Mouse (Mus musculus): ENCODE measurements around the gene Tmem51. TPM values are rescaled to one million over a fixed set of nuclear protein-coding genes. Genes with fewer than 3 reads are reported as not detected.
A peak's percentile ranks its signal among the peaks of the same experiment; 100 is the strongest.

Tmem51 gene
- polyA plus RNA-seq, 1 experiment from 2014 or later = 6.6 TPM

DNA sequence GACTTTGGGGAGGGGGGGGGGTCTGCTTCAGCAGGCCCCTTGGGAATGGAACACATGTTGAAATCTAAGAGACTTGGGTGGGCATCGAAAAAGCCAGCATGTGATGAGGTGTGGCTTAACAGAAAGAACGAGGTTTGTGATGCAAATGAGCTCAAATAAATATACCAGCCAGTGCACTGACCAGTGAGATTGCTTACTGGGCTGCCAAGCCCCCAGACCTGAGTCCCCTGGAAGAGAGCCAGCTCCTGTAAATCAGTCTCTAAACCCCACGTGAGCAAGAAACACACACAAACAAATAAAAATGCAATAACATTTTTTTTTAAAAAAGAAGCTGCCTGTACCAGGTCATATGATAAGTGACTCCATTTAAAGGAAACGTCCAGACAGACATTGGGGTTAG is 17.5 kb downstream of the Tmem51 start:
- WGBS = 18% methylated on average over 4 of the region's 4 CpGs
- H3K4me1 ChIP-seq = peaks cover 11% of the 10 kb centered on the region; the same call in 1 of the 2 replicates

DNA sequence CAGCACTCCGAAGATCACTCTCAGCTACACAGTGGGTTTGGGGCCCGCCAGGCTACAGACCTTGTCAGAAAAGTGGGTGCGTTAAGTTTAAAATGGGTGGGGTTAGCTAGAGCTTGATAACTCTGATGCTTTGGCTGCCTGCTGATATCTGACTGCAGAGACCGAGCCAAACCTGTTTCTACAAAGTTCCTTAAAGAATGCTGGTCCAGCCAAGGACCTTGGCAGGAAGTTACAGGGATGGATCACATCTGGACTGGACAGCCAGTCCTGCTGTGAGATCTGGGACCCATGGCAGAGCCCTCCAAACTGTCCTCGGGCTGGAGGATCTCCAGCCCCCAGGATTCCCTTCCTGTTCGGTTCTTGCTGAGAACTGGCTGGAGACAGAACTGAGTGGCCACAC is 18.3 kb downstream of the Tmem51 start:
- H3K27ac ChIP-seq (replicated peaks) = no peak overlapping the region
- no peak overlapping the region for H3K9ac ChIP-seq (replicated peaks)
- ATAC-seq (replicated peaks) = no peak
- 83% methylated on average over 6 of the region's 6 CpGs for WGBS
- H3K4me2 ChIP-seq (replicated peaks) = no peak overlapping the region
- no peaks in the 10 kb centered on the region for H3K9me3 ChIP-seq
- no peaks in the 10 kb centered on the region for H3K36me3 ChIP-seq
- H3K27me3 ChIP-seq = peaks cover 10% of the 10 kb centered on the region; the same call in 1 of the 2 replicates
- peaks cover 14% of the 10 kb centered on the region; the same call in 1 of the 2 replicates for H3K4me1 ChIP-seq
- no peak overlapping the region for H3K4me3 ChIP-seq

More for the DNA sequence above, 17.5 kb downstream of the Tmem51 start:
- H3K9ac ChIP-seq (replicated peaks) = no peak overlapping the region
- H3K4me2 ChIP-seq (replicated peaks) = no peak overlapping the region
- H3K27ac ChIP-seq (replicated peaks) = no peak overlapping the region
- no peak overlapping the region for H3K4me3 ChIP-seq
- ATAC-seq (replicated peaks) = no peak
- H3K9me3 ChIP-seq = no peaks in the 10 kb centered on the region
- H3K36me3 ChIP-seq = no peaks in the 10 kb centered on the region
- H3K27me3 ChIP-seq = peaks cover 16% of the 10 kb centered on the region; the same call in 1 of the 2 replicates

DNA sequence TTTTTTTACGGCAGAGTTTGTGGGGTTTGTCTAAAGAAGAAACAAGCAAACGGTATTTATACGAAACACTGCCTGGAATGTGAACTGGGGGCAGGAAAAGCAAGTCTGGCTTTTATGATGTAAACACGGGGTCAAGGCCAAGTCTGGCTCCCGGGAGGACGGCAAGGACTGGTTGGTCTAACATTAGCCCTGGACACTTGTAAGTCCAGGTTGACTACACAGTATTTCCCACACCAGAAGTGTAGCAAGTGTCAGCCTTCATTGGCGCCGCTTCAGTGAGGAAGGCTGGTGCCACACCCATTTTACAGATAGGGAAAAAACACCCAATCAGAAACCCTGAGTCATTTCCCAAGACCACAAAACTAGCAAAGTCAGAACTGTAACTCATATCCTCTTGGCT is 18.8 kb downstream of the Tmem51 start:
- Histone ChIP-seq H3K4me3 (no peak overlapping the region), H3K27ac (replicated peaks) (no peak overlapping the region), H3K4me1 (peaks cover 20% of the 10 kb centered on the region; the same call in 1 of the 2 replicates), H3K9me3 (no peaks in the 10 kb centered on the region), H3K27me3 (peaks cover 7% of the 10 kb centered on the region; the same call in 1 of the 2 replicates), H3K36me3 (no peaks in the 10 kb centered on the region), H3K4me2 (replicated peaks) (no peak overlapping the region), H3K9ac (replicated peaks) (no peak overlapping the region)
- ATAC-seq (replicated peaks) = no peak
- 85% methylated on average over 8 of the region's 8 CpGs for WGBS

DNA sequence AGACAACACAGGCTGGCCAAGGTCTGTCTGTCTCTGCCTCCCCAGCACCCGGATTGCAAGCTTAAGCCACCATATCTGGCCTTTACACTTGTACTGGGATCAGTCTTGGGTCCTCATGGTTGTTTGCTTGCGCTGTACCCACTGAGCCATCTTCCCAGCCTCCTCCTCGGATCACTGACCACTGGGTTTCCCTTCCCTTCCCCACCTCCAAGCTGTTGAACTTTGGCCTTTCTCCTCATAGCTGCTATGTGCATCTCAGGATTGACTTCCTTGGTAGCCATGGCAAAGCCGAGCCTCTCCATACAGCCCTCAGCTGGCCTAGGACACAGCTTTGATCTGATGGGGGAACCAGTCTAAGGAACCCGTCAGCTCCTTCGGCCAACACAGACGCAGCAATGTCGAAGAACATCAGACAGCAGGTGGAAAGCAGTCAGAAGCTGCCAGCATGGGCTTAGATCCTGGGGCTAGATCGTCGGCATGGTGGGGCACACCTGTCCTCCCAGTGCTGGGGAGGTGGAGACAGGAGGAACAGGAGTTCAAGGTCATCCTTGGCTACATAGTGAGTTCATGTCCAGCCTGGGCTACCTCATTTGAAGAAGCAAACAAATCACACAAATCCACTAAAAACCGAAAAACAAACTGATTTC is 19.4 kb downstream of the Tmem51 start:
- ATAC-seq (replicated peaks) = no peak
- Histone ChIP-seq H3K36me3 (no peaks in the 10 kb centered on the region), H3K9me3 (no peaks in the 10 kb centered on the region), H3K27me3 (peaks cover 7% of the 10 kb centered on the region; the same call in 1 of the 2 replicates), H3K4me1 (peaks cover 21% of the 10 kb centered on the region; the same call in 1 of the 2 replicates), H3K9ac (replicated peaks) (no peak overlapping the region), H3K4me2 (replicated peaks) (no peak overlapping the region), H3K4me3 (no peak overlapping the region), H3K27ac (replicated peaks) (no peak overlapping the region)
- WGBS = 93% methylated on average over 11 of the region's 11 CpGs

DNA sequence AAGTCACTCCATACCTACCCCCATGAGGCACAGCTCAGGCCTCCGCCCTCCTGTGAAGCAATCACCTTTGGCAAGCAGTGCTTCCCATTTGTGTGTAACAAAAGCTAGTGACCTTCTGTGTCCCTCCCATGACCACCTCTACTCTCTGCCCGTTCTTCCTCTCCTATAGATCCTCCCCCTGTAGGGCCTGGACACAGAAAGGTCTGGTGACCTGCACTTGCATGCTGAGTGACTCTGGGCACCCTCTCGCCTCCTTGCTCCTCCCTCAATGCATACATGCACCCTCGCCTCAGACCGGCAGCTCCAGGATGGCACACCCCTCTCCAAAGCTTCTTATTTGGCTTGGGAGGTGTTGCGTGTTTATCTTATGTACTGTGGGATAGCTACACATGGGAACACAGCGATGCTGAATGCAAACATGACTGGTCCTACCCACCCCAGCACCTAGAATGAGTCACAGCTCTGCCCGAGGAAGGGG is 21.0 kb downstream of the Tmem51 start:
- no peak overlapping the region for H3K27ac ChIP-seq (replicated peaks)
- no peak overlapping the region for H3K4me3 ChIP-seq
- H3K9ac ChIP-seq (replicated peaks) = no peak overlapping the region
- H3K9me3 ChIP-seq = no peaks in the 10 kb centered on the region
- WGBS = 94% methylated on average over 8 of the region's 8 CpGs
- H3K36me3 ChIP-seq = no peaks in the 10 kb centered on the region
- no peak overlapping the region for H3K4me2 ChIP-seq (replicated peaks)
- H3K27me3 ChIP-seq = 0 out of 2 replicates have a peak, but pooled peaks cover 4% of the 10 kb centered on the region
- no peak for ATAC-seq (replicated peaks)
- 0 out of 2 replicates have a peak, but pooled peaks cover 16% of the 10 kb centered on the region for H3K4me1 ChIP-seq

DNA sequence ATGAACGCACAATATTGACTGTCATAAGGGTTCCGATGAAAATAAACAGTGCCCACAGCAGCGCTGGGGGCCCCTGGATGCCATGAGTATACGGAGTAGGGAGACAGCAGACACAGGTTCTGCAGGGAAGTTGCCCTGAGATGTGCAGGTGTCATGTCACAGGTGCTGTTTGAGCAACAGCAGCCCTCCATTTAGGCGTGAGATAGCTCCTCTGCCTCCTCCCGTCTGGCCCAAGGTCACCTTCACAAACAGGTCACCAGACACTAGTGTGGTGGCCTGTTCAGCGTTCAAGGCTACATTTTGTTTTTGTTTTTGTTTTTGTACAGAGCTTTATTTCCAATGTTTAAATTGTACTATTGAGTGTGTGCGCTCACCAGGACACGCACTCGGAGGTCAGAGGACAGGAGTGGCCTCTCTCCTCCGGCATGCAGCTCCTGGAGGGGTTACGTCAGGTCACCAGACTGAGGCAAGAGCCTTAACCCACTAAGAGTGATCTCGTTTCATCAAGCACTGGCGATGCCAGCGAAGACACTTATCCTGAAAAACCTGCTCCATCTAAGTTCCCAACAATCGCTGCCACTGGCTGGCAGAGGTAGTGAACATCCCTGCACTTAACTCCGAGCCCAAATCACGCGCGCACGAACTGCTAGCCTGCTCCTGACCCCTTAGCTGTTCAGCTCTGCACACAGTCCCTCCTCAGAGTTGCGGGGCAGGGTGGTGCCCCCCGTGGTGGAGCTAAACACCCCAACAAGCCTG is 22.4 kb downstream of the Tmem51 start:
- 85% methylated on average over 23 of the region's 23 CpGs for WGBS
- Histone ChIP-seq H3K36me3 (no peaks in the 10 kb centered on the region), H3K9ac (replicated peaks) (no peak overlapping the region), H3K4me2 (replicated peaks) (no peak overlapping the region), H3K27ac (replicated peaks) (no peak overlapping the region), H3K4me1 (0 out of 2 replicates have a peak, but pooled peaks cover 19% of the 10 kb centered on the region), H3K4me3 (no peak overlapping the region), H3K27me3 (no peaks in the 10 kb centered on the region), H3K9me3 (no peaks in the 10 kb centered on the region)
- ATAC-seq (replicated peaks) = no peak

DNA sequence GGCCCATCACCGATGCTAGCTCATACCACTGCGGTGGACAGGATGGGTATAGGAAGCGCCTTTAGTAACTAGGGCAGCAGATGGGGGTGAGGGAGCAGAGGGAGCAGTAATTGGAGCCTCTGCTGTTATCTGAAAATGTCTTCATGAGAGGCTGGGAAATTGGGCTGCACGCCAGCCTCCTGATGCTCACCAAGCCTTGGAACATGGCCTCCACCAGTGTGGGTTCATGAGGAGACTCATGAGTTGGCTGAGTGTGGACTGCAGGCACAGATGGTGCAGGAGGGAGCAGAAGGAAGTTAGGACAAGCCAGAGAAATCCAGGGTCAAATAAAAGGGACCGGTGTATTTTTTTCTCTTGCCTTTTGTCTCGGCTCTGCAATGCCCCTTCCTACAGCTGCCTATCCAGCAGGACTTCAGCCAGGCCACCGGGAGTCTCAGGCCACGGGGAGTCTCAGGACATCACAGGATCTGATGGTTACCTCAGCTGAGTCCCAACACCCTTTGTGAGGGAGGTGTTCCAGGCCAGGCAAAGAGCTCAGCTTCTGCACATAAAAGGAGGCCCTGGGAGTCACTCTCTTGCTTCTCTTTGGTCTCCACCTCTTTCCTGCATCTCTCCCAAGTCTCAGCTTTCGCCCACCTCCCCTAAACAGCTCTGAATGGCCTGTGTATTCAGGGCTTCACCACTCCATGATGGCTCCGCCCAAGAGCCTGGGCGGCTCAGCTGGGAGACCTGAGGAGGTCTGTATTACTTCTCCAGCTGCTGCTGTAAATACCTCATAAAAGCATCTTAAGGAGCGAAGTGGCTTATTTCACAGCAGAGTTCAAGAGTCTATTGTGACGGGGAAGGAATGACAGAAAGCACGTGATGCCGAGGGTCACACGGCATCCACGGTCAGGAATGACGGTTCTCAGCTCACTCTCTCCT is 23.4 kb downstream of the Tmem51 start:
- Histone ChIP-seq H3K9me3 (no peaks in the 10 kb centered on the region), H3K4me3 (no peak overlapping the region), H3K36me3 (no peaks in the 10 kb centered on the region), H3K4me2 (replicated peaks) (no peak overlapping the region), H3K27me3 (no peaks in the 10 kb centered on the region), H3K4me1 (0 out of 2 replicates have a peak, but pooled peaks cover 14% of the 10 kb centered on the region), H3K27ac (replicated peaks) (no peak overlapping the region), H3K9ac (replicated peaks) (no peak overlapping the region)
- 53% methylated on average over 18 of the region's 18 CpGs for WGBS
- 0 out of 2 replicates have a peak, but pooled peaks have one; percentile 34 for ATAC-seq (replicated peaks)

DNA sequence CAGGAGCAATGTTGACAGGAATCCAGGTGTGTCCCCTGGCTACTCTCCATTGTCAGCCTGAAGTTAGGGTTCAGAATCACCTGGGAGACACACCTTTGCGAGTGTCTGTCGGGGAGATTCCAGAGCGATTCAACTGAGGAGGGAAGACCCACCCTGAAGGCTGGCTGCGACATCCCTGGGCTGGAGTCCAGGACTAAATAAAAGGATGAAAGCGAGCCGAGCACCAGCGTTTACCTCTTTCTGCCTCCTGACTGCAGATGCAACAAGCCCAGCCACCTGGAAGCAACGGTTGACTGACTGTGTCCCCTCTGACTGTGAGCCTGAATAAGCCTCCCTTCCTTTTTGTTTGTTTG is 24.3 kb downstream of the Tmem51 start:
- ATAC-seq (replicated peaks) = no peak
- no peaks in the 10 kb centered on the region for H3K36me3 ChIP-seq
- no peak overlapping the region for H3K27ac ChIP-seq (replicated peaks)
- no peak overlapping the region for H3K4me2 ChIP-seq (replicated peaks)
- no peaks in the 10 kb centered on the region for H3K27me3 ChIP-seq
- H3K9me3 ChIP-seq = no peaks in the 10 kb centered on the region
- WGBS = 73% methylated on average over 8 of the region's 8 CpGs
- H3K9ac ChIP-seq (replicated peaks) = no peak overlapping the region
- 0 out of 2 replicates have a peak, but pooled peaks cover 14% of the 10 kb centered on the region for H3K4me1 ChIP-seq
- H3K4me3 ChIP-seq = no peak overlapping the region

DNA sequence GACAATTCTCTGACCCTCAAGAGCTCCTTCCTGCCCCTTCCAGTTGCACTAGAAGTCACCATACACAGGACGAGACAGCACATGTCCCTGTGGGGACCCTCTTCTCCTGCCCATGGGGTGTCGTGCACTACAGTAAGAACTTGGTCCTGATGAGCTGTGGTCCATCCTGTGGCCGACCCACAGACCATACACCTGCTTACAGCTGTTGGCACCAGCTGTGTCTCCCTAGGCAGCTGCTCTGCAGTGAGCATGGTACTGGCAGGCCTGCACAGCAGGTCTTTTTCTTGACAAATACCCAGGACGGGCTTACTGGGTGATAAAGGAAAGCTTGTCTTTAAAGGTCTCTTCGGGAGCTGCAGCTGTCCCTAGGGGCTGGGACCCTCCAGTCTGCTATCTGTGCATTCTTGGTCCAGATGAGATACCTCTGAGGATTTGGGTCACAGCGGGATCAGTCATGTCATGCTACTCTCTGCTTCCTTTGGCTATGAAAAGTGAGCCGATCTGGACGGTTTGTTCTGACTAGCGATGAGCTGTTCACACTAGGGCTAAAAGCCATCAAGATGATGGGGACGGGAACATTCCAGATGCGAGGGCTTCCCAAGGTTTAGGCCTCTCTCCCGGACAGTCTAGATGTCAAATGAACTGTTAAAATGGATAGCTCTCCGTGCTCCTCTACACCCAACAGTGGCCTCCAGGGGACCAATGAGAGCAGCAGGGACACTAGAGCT is 24.8 kb downstream of the Tmem51 start:
- Histone ChIP-seq H3K9me3 (no peaks in the 10 kb centered on the region), H3K9ac (replicated peaks) (no peak overlapping the region), H3K27me3 (no peaks in the 10 kb centered on the region), H3K27ac (replicated peaks) (no peak overlapping the region), H3K4me1 (0 out of 2 replicates have a peak, but pooled peaks cover 14% of the 10 kb centered on the region), H3K4me2 (replicated peaks) (no peak overlapping the region), H3K4me3 (no peak overlapping the region), H3K36me3 (no peaks in the 10 kb centered on the region)
- WGBS = 77% methylated on average over 13 of the region's 13 CpGs
- no peak for ATAC-seq (replicated peaks)

DNA sequence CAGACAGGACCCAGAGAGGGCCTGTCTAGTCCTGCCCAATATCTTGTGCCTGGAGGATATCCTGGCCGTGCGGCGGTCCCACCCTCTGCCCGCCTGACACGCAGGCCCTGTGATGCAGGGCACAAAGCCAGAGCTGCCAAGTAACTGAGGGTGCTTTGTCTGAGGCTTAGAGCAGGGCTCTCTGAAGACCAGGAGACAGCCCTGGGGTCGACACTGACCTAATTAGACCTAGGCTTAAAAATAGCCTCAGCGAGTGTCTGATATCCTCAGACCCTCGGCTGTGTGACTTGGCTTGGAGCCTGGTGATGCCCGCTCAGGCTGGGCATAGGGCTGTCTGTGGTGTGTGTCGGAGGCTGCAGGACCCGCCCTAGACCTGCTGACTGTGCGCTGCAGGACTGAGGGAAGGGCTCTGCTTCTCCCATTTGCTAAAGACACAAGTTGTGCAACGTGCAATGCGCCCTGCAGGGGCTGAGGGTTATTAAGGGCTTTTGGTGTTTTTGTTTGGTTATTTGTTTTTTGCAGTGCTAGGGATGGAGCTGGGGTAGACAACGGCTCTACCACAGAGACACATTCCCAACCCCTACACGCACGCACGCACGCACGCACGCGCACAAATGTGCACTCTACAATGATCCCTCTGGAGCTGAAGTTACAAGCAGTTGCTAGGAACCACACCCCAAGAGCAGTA is 26.4 kb downstream of the Tmem51 start:
- peak; percentile 46; the same call in 1 of the 2 replicates for ATAC-seq (replicated peaks)
- Histone ChIP-seq H3K27me3 (no peaks in the 10 kb centered on the region), H3K4me3 (no peak overlapping the region), H3K36me3 (no peaks in the 10 kb centered on the region), H3K4me1 (0 out of 2 replicates have a peak, but pooled peaks cover 14% of the 10 kb centered on the region), H3K27ac (replicated peaks) (no peak overlapping the region), H3K4me2 (replicated peaks) (no peak overlapping the region), H3K9me3 (no peaks in the 10 kb centered on the region), H3K9ac (replicated peaks) (no peak overlapping the region)
- WGBS = 60% methylated on average over 22 of the region's 22 CpGs

DNA sequence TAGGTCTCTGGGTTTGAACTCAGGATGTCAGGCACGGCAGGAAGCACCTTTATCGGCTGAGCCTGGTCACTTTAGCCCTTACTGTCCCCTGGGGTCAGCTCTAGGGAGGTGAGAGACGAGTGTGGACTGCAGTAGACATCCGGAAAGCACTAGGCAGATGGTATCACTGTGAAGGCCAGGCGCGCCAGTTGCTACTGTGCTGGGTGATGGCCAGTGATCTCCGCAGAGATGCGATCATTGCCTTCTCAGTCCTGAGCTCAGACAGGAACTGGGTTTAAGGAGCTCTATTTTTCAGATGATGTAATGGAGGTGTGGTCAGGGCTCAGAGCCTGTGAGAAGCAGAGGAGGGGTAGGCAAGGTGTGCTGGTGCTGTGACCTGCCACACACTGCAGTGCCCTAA is 28.5 kb downstream of the Tmem51 start:
- no peaks in the 10 kb centered on the region for H3K9me3 ChIP-seq

More for the DNA sequence above, 28.5 kb downstream of the Tmem51 start:
- ATAC-seq (replicated peaks) = no peak
- Histone ChIP-seq H3K4me3 (no peak overlapping the region), H3K4me1 (0 out of 2 replicates have a peak, but pooled peaks cover 8% of the 10 kb centered on the region), H3K36me3 (no peaks in the 10 kb centered on the region), H3K27me3 (no peaks in the 10 kb centered on the region), H3K27ac (replicated peaks) (no peak overlapping the region), H3K9ac (replicated peaks) (no peak overlapping the region), H3K4me2 (replicated peaks) (no peak overlapping the region)
- 83% methylated on average over 8 of the region's 8 CpGs for WGBS
